Mouse (Mus musculus) left cerebral cortex, postnatal 36 days (tissue): ENCODE data around the gene Ccdc107. TPM values are rescaled to one million over a fixed set of nuclear protein-coding genes. Genes with fewer than 3 reads are reported as not detected.

Experiments used
- total RNA-seq, 2 experiments: library from RNA; stranded (reverse); gene quantifications; 2 replicates each; pipeline ENCODE4 v1.2.3; 2021

Ccdc107 gene
- total RNA-seq, 2 experiments from 2014 or later: 25.5 to 25.9 TPM

Other genes starting within 250 kb of the Ccdc107 start
- gene Atp8b5, start 225.7 kb upstream of the Ccdc107 start, total RNA-seq: under 1 TPM in 1 of 2 experiments, not detected in 1; 0.20 TPM
- 100 to 1,000 TPM; 135 TPM for gene Rusc2, start 110.9 kb upstream of the Ccdc107 start, total RNA-seq
- 1 to 10 TPM in 1 of 2 experiments, under 1 TPM in 1; 0.69 to 1.4 TPM for gene Fam166b, start 63.8 kb upstream of the Ccdc107 start, total RNA-seq
- 10 to 100 TPM; 87.8 to 92.9 TPM for gene Tesk1, start 51.0 kb upstream of the Ccdc107 start, total RNA-seq
- 1 to 10 TPM in 1 of 2 experiments, under 1 TPM in 1; 0.59 to 1.2 TPM for gene Cd72, start 38.3 kb upstream of the Ccdc107 start, total RNA-seq
- gene Sit1, start 9.2 kb upstream of the Ccdc107 start, total RNA-seq: not detected
- under 1 TPM; 0.70 to 0.79 TPM for gene Arhgef39, start 6.8 kb downstream of the Ccdc107 start, total RNA-seq
- 1 to 10 TPM in 1 of 2 experiments, under 1 TPM in 1; 0.54 to 1.1 TPM for gene Car9, start 14.1 kb downstream of the Ccdc107 start, total RNA-seq
- 10 to 100 TPM in 1 of 2 experiments, 1 to 10 TPM in 1; 8.7 to 10.0 TPM for gene Tpm2, start 30.9 kb downstream of the Ccdc107 start, total RNA-seq
- gene Creb3, start 69.4 kb downstream of the Ccdc107 start, total RNA-seq: 10 to 100 TPM; 74.4 to 84.8 TPM
- gene Tln1, start 69.8 kb downstream of the Ccdc107 start, total RNA-seq: 10 to 100 TPM; 43.0 to 45.4 TPM
- 10 to 100 TPM; 42.3 to 55.8 TPM for gene Rgp1, start 85.8 kb downstream of the Ccdc107 start, total RNA-seq
- gene Gba2, start 86.0 kb downstream of the Ccdc107 start, total RNA-seq: 10 to 100 TPM; 64.9 to 71.9 TPM
- not detected for gene Msmp, start 91.6 kb downstream of the Ccdc107 start, total RNA-seq
- gene Npr2, start 139.0 kb downstream of the Ccdc107 start, total RNA-seq: 10 to 100 TPM; 46.4 to 62.2 TPM
- gene Spag8, start 160.7 kb downstream of the Ccdc107 start, total RNA-seq: 1 to 10 TPM in 1 of 2 experiments, under 1 TPM in 1; 0.91 to 1.1 TPM
- gene Hint2, start 163.6 kb downstream of the Ccdc107 start, total RNA-seq: 10 to 100 TPM; 31.4 to 39.5 TPM
- 10 to 100 TPM; 65.1 to 67.9 TPM for gene Tmem8b, start 176.1 kb downstream of the Ccdc107 start, total RNA-seq
- 1 to 10 TPM; 2.1 to 2.3 TPM for gene Fam221b, start 176.2 kb downstream of the Ccdc107 start, total RNA-seq
- not detected for gene Olfr70, start 207.9 kb downstream of the Ccdc107 start, total RNA-seq
- gene Olfr71, start 217.4 kb downstream of the Ccdc107 start, total RNA-seq: not detected
- 1 to 10 TPM; 1.2 to 1.7 TPM for gene Hrct1, start 234.3 kb downstream of the Ccdc107 start, total RNA-seq
- 1 to 10 TPM in 1 of 2 experiments, under 1 TPM in 1; 0.62 to 1.1 TPM for gene Spaar, start 237.1 kb downstream of the Ccdc107 start, total RNA-seq